Mouse (Mus musculus) E14TG2a.4 (cell line): Measurements from ENCODE around the gene Cend1.

ENCODE experiments used
- CTCF ChIP-seq: conservative IDR thresholded peaks from 2 replicates; pipeline ENCODE4 v1.5.1; 2014; ENCODE audit warnings: low read length
- NANOG ChIP-seq: IDR thresholded peaks from 2 replicates; pipeline ENCODE4 v1.6.1; 2014; ENCODE audit warnings: borderline replicate concordance, low read length, mixed read lengths
- POU5F1 ChIP-seq: IDR thresholded peaks from 2 replicates; pipeline ENCODE4 v1.6.1; 2014; ENCODE audit warnings: low read length, borderline replicate concordance

DNA sequence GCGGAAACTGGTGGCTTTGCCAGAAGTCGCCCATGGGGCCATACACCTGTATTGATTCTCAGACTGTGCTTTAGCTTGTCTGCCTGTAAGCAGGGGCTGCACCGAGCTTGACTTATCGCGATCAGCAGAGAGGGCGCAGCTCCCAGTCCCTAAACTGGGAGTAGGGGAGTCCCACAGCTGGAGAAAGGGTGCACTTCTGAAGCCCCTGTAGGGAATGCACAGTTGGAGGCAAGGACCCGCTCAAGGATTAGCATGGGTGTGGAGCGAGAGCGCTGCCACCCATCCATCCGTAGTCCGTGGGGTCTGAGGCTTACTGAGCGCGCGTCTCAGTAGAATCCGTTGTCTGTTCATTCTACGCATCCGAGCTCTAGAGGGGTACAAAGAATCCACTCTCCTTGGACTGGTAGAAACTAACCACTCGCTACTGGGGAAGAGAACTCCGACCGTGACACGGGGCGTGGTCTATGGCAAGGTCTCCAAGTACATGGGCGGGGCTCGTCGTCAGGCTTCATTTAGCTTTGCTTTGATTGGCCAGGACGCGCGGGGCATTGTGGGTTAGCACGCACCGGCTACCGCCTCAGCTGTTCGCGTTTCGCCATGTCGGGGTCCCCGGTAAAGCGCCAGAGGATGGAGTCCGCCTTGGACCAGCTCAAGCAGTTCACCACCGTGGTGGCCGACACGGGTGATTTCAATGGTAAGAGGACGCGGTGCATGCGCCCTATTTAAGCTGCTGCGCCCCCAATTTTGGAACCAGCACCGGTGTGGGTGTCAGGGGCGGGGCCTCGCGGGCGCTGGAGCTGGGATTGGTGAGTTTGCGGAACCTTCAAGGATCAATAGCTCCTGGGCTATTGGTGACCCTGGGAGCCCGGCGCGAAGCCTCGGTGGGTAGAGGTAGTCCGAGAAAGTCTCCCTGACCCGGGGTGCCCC, 37.4 kb downstream of the Cend1 start, which contains the start of gene Taldo1:
- TF ChIP-seq CTCF, result no peak
- TF ChIP-seq POU5F1, result no peak
- no peak for TF ChIP-seq NANOG
